Mouse (Mus musculus): ENCODE results near the gene Ryr3.

DNA sequence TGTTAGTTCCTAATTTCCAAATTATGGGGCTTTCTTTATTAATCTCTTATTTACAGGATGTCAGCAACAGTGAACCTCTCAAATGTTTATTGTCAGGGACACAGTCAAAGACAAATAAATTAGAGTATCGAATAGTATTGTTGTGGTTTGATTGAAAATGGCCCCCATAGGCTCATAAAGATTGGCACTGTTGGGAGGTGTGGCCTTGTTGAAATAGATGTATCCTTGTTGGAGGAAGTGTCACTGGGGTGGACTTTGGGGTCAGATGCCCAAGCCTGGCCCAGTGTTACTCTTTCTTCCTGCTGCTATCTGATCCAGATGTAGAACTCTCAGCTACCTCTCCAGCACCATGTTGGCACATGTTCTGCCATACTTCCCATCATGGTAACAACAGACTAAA, 495.7 kb downstream of the Ryr3 start:
- TF ChIP-seq CTCF (IDR thresholded peaks at IDR 0.05; ENCODE audit: borderline replicate concordance, insufficient read depth, low read length) (no peak), POLR2A (IDR thresholded peaks at IDR 0.05; ENCODE audit: low read depth, low read length) (no peak)
